Mouse (Mus musculus) gastrocnemius, postnatal 25 days (tissue): ENCODE data around the gene Gk5. TPM values are rescaled to one million over a fixed set of nuclear protein-coding genes. Genes with fewer than 3 reads are reported as not detected.

Experiments used
- DNase-seq: peaks from one replicate; pipeline ENCODE4 v3.0.0; 2022
- total RNA-seq, 2 experiments: library from RNA; stranded (reverse); gene quantifications; 1 replicate in 1 of 2; 2 replicates in 1 of 2; pipeline ENCODE4 v1.2.3; 2021

Gene Gk5
- total RNA-seq, 2 experiments from 2014 or later: 1.3 to 2.2 TPM

DNA sequence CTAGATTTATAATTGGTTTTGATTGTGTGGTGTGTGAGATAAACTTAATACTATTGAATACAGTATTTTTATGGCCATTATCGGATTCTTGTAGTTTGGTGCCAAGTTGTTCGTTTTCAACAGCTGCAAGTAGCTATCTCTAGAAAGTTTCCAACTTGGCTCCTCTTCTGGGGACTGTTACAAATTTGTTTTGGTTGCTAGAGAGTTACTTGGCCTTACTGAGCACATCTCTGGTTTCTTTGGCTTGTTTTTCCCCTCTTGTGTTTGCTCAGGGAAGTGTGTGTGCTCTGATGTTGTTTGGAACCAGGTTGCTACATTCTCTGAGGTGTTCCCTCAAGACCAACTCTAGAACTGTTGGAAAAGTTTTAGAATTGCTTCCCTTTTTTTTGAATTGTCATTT lies 104.1 kb downstream of the Gk5 start:
- DNase-seq: no peak

DNA sequence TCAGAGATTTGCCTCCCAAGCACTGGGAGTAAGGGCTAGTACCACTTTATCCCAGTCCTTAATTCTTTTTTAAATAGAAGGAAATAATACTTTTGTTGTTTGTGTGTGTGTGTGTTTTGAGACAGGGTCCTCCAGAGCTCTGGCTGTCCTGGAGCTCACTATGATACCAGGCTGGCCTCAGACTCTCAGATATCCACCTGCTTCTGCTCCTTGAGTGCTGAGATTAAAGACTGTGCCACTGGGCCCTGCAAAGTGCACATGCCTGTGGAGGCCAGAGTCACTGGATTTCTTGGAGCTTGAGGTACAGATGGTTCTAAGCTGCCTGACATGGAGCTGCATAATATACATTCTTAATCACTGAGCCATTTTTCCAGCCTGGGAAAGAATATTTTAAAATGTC lies 109.1 kb downstream of the Gk5 start:
- DNase-seq: no peak

DNA sequence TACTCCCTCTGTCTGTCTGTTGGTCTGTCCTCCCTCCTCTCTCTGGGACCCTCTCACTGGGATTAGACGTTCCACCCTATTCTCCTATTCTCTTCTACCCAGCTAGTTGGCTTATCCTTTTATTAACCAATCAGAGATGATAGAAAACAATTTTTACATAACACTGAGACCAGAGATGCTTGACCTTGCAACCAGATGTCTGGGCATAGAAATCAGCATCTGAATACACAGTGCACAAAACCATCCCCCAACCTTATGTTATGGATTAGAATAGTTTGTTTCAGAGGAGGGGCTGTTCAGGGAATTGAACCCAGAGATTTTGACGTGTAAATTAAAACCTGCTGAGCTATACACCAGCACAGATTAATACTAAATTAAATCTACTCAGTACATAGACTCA lies 111.1 kb downstream of the Gk5 start:
- DNase-seq: no peak

Other genes with a start within 250 kb of the Gk5 start
- gene Xrn1, start 164.6 kb upstream of the Gk5 start, total RNA-seq: 1 to 10 TPM; 8.1 to 9.2 TPM
- gene Tfdp2, start 76.9 kb downstream of the Gk5 start, total RNA-seq: 10 to 100 TPM; 32.5 to 36.5 TPM
- gene Atp1b3, start 245.1 kb downstream of the Gk5 start, total RNA-seq: 10 to 100 TPM; 36.9 to 43.7 TPM